In the genomic region with DNA sequence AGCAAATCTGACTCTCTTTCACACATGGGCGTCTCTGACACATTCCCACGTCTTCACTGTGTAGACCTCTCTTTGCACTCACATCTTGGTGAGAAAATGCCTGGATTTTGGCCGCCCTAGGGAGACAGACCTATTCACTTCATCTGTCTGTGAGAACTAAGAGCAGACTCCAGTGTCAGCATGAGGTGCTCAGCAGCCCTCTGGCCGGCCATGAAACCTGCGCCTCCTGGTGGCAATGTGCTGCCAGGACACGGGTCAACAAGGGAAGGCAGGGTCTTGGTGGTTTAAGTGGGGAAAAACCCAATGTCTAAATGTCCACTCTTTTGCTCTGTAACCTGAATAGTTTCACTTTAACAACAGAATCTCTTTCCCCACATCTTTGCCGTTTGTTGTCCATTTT, we compare ENCODE assay signal across 9 mouse cellular contexts. TPM values are rescaled to one million over a fixed set of nuclear protein-coding genes. Genes with fewer than 3 reads are reported as not detected.
DNase-seq lines count a peak whose midpoint lies in the region; ATAC-seq lines count a peak whose summit lies in the region.
"Had no signal": no experiment of that assay in that cellular context is flagged by ENCODE, and none has a peak within 500 bp of the region (broad histone marks: within the 10 kb centered on the region; RNA-seq: fewer than 3 reads in every experiment).

No protein-coding gene starts in this region.

- ATAC-seq in forebrain, embryonic 14.5 days = no peak
- no peak for ATAC-seq in forebrain, embryonic 13.5 days
- ATAC-seq in megakaryocyte-erythroid progenitor cell, adult 5-6 weeks (replicated peaks; ENCODE audit: low FRiP score, low TSS enrichment, poor library complexity, severe bottlenecking) = peak; percentile 79

- DNase-seq in forebrain, embryonic 14.5 days (ENCODE audit: low spot score) = peak; percentile 50
- peak; percentile 64 for DNase-seq in right cerebral cortex, postnatal 4 days
- no peak for DNase-seq in right cerebral cortex, postnatal 25 days
- peak; percentile 68 to 70 for DNase-seq in cerebellum, postnatal 36 days
- DNase-seq in kidney, postnatal 10 days = peak; percentile 79
- DNase-seq in thymus, postnatal 4 days = peak; percentile 82

- H3K36me3 ChIP-seq in forebrain, embryonic 14.5 days (ENCODE audit: control insufficient read depth, insufficient read depth, low read length) = peaks cover 66% of the 10 kb centered on the region
- H3K36me3 ChIP-seq in forebrain, embryonic 13.5 days (ENCODE audit: poor library complexity, severe bottlenecking) = peaks cover 75% of the 10 kb centered on the region

- H3K9ac ChIP-seq in forebrain, embryonic 14.5 days (ENCODE audit: low read length) = no peak overlapping the region
- H3K9ac ChIP-seq in forebrain, embryonic 13.5 days = no peak overlapping the region
- H3K9ac ChIP-seq: hindbrain, embryonic 15.5 days had no signal

- no peaks in the 10 kb centered on the region for H3K4me1 ChIP-seq in forebrain, embryonic 14.5 days (ENCODE audit: control insufficient read depth, insufficient read depth, low read length)
- H3K4me1 ChIP-seq in forebrain, embryonic 13.5 days = no peaks in the 10 kb centered on the region

- H3K27ac ChIP-seq in forebrain, embryonic 14.5 days (ENCODE audit: low read depth, low read length) = no peak overlapping the region
- H3K27ac ChIP-seq in forebrain, embryonic 13.5 days = no peak overlapping the region
- H3K27ac ChIP-seq: hindbrain, embryonic 15.5 days had no signal

- no peaks in the 10 kb centered on the region for H3K27me3 ChIP-seq in forebrain, embryonic 14.5 days (replicated peaks; ENCODE audit: control insufficient read depth, insufficient read depth, low read length)
- no peaks in the 10 kb centered on the region for H3K27me3 ChIP-seq in forebrain, embryonic 13.5 days
- H3K27me3 ChIP-seq: hindbrain, embryonic 15.5 days had no signal

- no peak overlapping the region for H3K4me3 ChIP-seq in forebrain, embryonic 14.5 days (ENCODE audit: low read depth, low read length)
- no peak overlapping the region for H3K4me3 ChIP-seq in forebrain, embryonic 13.5 days
- H3K4me3 ChIP-seq: hindbrain, embryonic 15.5 days had no signal

- no peak overlapping the region for H3K4me2 ChIP-seq in forebrain, embryonic 14.5 days (ENCODE audit: low read length)
- no peak overlapping the region for H3K4me2 ChIP-seq in forebrain, embryonic 13.5 days
- H3K4me2 ChIP-seq: hindbrain, embryonic 15.5 days had no signal

- no peaks in the 10 kb centered on the region for H3K9me3 ChIP-seq in forebrain, embryonic 14.5 days (replicated peaks; ENCODE audit: control insufficient read depth, low read length)
- no peaks in the 10 kb centered on the region for H3K9me3 ChIP-seq in forebrain, embryonic 13.5 days (replicated peaks)
- H3K9me3 ChIP-seq: hindbrain, embryonic 15.5 days had no signal

- 35% methylated on average over 7 of the region's 7 CpGs for WGBS in forebrain, embryonic 14.5 days
- WGBS in forebrain, embryonic 13.5 days = 27% methylated on average over 7 of the region's 7 CpGs

RNA-seq across cellular contexts. Expression of a gene that starts 9.0 kb away (rescaled TPM):
- 21.7 and 26.5 TPM in 2 replicates for polyA plus RNA-seq in forebrain, embryonic 14.5 days (2014; fragmentation: Nextera tagmentation; extraction: Ambion mirVana)
- 37.9 and 39.7 TPM in 2 replicates for polyA plus RNA-seq in forebrain, embryonic 13.5 days (2015; fragmentation: Nextera tagmentation; extraction: Ambion mirVana)
- total RNA-seq in megakaryocyte-erythroid progenitor cell, adult 5-6 weeks (2014; fragmentation: Nextera tagmentation) = 3.8 and 9.4 TPM in 2 replicates
- 1.7 and 5.1 TPM in 2 replicates for total RNA-seq in megakaryocyte-erythroid progenitor cell, adult 5-6 weeks (2017)

RNA-seq across cellular contexts. Expression of a gene that starts 24.4 kb away (rescaled TPM):
- 0.06 TPM in 1 of 2 replicates, not detected in the other for polyA plus RNA-seq in forebrain, embryonic 14.5 days (2014; fragmentation: Nextera tagmentation; extraction: Ambion mirVana)
- 0.06 and 0.10 TPM in 2 replicates for polyA plus RNA-seq in forebrain, embryonic 13.5 days (2015; fragmentation: Nextera tagmentation; extraction: Ambion mirVana)
- total RNA-seq in megakaryocyte-erythroid progenitor cell, adult 5-6 weeks (2014; fragmentation: Nextera tagmentation) = not detected in 2 replicates
- 0.05 TPM in 1 of 2 replicates, not detected in the other for total RNA-seq in megakaryocyte-erythroid progenitor cell, adult 5-6 weeks (2017)

RNA-seq across cellular contexts. Expression of a gene that starts 29.8 kb away (rescaled TPM):
- 82.8 and 105 TPM in 2 replicates for polyA plus RNA-seq in forebrain, embryonic 14.5 days (2014; fragmentation: Nextera tagmentation; extraction: Ambion mirVana)
- 117 and 128 TPM in 2 replicates for polyA plus RNA-seq in forebrain, embryonic 13.5 days (2015; fragmentation: Nextera tagmentation; extraction: Ambion mirVana)
- total RNA-seq in megakaryocyte-erythroid progenitor cell, adult 5-6 weeks (2014; fragmentation: Nextera tagmentation) = 29.3 and 44.6 TPM in 2 replicates
- total RNA-seq in megakaryocyte-erythroid progenitor cell, adult 5-6 weeks (2017) = 11.2 and 17.9 TPM in 2 replicates
